Mouse (Mus musculus): Measurements from ENCODE around the gene Lmntd1. TPM values are rescaled to one million over a fixed set of nuclear protein-coding genes. Genes with fewer than 3 reads are reported as not detected.

Lmntd1 gene
- polyA plus RNA-seq, 1 experiment from 2014 or later, result 0.33 TPM

DNA sequence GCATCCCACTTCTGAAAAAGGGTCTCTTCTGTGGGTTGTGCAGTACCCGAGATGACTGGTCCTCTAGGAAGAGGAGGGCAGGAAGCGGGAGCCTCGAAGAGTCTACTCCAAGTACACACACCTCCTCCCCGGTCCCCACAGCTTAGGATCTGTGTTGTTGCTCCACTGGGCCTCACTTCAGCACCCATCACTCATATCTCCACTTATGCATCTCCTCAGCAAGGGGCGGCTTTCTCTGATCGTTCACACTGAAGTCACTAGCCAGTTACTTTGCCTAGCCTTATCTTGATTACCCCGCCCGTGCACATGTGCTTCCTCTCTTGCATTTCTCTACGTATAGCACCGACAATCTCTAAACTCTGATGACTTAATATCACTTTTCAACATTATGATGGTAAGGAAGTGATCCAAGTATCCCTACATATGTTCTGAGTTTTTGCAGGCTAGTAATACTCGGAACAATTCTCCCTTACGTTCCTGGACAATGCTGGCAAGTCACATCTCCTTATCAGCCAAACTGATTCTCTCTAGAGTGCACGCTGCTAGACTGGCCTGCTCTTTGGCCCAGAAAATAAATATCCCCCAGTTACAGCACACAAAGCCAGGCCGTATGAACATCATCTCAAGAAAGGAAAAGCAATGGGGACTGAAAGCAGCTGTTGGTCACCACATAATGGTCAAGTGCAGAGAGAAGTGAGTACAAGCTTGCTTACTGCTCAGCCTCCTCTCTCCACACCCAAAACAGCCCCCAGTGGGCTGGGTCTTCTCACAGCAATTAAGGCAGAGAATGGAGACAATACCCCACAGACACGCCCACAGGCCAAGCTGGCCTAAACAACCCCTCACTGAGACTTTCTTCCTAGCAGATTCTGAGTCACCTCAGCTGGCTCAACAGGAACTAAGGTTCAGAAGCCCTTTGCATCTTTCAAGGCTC lies 56.8 kb downstream of the Lmntd1 start:
- no peak overlapping the region for H3K27ac ChIP-seq (ENCODE audit: low read depth, low read length)
- no peaks in the 10 kb centered on the region for H3K4me1 ChIP-seq (replicated peaks; ENCODE audit: control insufficient read depth, insufficient read depth, low read length)
- no peak overlapping the region for H3K4me3 ChIP-seq (ENCODE audit: low read depth, low read length)
- 88% methylated on average over 15 of the region's 15 CpGs for WGBS
- H3K9ac ChIP-seq (ENCODE audit: low read length), result no peak overlapping the region
- H3K27me3 ChIP-seq (ENCODE audit: control insufficient read depth, insufficient read depth, low read length), result no peaks in the 10 kb centered on the region
- no peak for ATAC-seq (replicated peaks; ENCODE audit: low FRiP score)
- H3K4me2 ChIP-seq (ENCODE audit: low read depth, low read length, severe bottlenecking), result no peak overlapping the region
- DNase-seq (ENCODE audit: low spot score), result peak; percentile 46
- H3K36me3 ChIP-seq (ENCODE audit: control insufficient read depth, insufficient read depth, low read length), result no peaks in the 10 kb centered on the region
- no peaks in the 10 kb centered on the region for H3K9me3 ChIP-seq (ENCODE audit: control insufficient read depth, low read length)

GRCm38 (mm10) chr6:145553226-145553625 lies 60.9 kb downstream of the Lmntd1 start:
- H3K4me3 ChIP-seq (ENCODE audit: low read depth, low read length), result no peak overlapping the region
- H3K9me3 ChIP-seq (ENCODE audit: control insufficient read depth, low read length), result no peaks in the 10 kb centered on the region
- WGBS, result 76% methylated on average over 7 of the region's 7 CpGs
- no peak overlapping the region for H3K4me2 ChIP-seq (ENCODE audit: low read depth, low read length, severe bottlenecking)
- H3K4me1 ChIP-seq (replicated peaks; ENCODE audit: control insufficient read depth, insufficient read depth, low read length), result no peaks in the 10 kb centered on the region
- ATAC-seq (replicated peaks; ENCODE audit: low FRiP score), result no peak
- H3K36me3 ChIP-seq (ENCODE audit: control insufficient read depth, insufficient read depth, low read length), result no peaks in the 10 kb centered on the region
- no peak for DNase-seq (ENCODE audit: low spot score)
- no peaks in the 10 kb centered on the region for H3K27me3 ChIP-seq (ENCODE audit: control insufficient read depth, insufficient read depth, low read length)
- H3K9ac ChIP-seq (ENCODE audit: low read length), result no peak overlapping the region
- H3K27ac ChIP-seq (ENCODE audit: low read depth, low read length), result no peak overlapping the region

DNA sequence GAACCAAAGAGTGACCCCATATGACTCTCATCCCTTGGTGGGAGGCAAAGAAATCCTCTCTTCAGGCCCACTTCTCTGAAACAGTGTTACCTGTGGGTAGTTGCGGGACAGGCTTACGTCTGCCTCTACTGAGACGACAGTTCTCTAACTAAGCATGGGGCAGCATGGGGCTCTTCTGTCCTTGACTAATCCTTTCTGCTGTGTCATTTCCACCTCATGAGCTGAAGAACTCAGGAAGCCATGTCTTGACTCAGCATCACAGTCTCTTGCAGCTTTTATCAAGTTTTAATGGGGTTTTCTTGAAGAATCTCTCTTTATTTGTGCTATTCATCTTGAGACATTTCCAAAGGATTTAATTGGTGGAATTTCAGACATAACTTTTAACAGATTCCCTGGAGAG lies 61.3 kb downstream of the Lmntd1 start:
- H3K4me2 ChIP-seq (ENCODE audit: low read depth, low read length, severe bottlenecking), result no peak overlapping the region
- 93% methylated on average over 3 of the region's 3 CpGs for WGBS
- H3K4me3 ChIP-seq (ENCODE audit: low read depth, low read length), result no peak overlapping the region
- H3K9me3 ChIP-seq (ENCODE audit: control insufficient read depth, low read length), result no peaks in the 10 kb centered on the region
- DNase-seq (ENCODE audit: low spot score), result no peak
- no peak overlapping the region for H3K9ac ChIP-seq (ENCODE audit: low read length)
- H3K27ac ChIP-seq (ENCODE audit: low read depth, low read length), result no peak overlapping the region
- no peaks in the 10 kb centered on the region for H3K36me3 ChIP-seq (ENCODE audit: control insufficient read depth, insufficient read depth, low read length)
- ATAC-seq (replicated peaks; ENCODE audit: low FRiP score), result no peak
- no peaks in the 10 kb centered on the region for H3K27me3 ChIP-seq (ENCODE audit: control insufficient read depth, insufficient read depth, low read length)
- H3K4me1 ChIP-seq (replicated peaks; ENCODE audit: control insufficient read depth, insufficient read depth, low read length), result no peaks in the 10 kb centered on the region

GRCm38 (mm10) chr6:145550993-145551392 lies 63.1 kb downstream of the Lmntd1 start:
- WGBS, result 87% methylated on average over 5 of the region's 5 CpGs
- no peaks in the 10 kb centered on the region for H3K27me3 ChIP-seq (ENCODE audit: control insufficient read depth, insufficient read depth, low read length)
- ATAC-seq (replicated peaks; ENCODE audit: low FRiP score) (no peak), DNase-seq (ENCODE audit: low spot score) (no peak)
- H3K4me2 ChIP-seq (ENCODE audit: low read depth, low read length, severe bottlenecking), result no peak overlapping the region
- no peaks in the 10 kb centered on the region for H3K36me3 ChIP-seq (ENCODE audit: control insufficient read depth, insufficient read depth, low read length)
- H3K9ac ChIP-seq (ENCODE audit: low read length), result no peak overlapping the region
- no peak overlapping the region for H3K27ac ChIP-seq (ENCODE audit: low read depth, low read length)
- no peaks in the 10 kb centered on the region for H3K4me1 ChIP-seq (replicated peaks; ENCODE audit: control insufficient read depth, insufficient read depth, low read length)
- H3K9me3 ChIP-seq (ENCODE audit: control insufficient read depth, low read length), result no peaks in the 10 kb centered on the region
- no peak overlapping the region for H3K4me3 ChIP-seq (ENCODE audit: low read depth, low read length)

DNA sequence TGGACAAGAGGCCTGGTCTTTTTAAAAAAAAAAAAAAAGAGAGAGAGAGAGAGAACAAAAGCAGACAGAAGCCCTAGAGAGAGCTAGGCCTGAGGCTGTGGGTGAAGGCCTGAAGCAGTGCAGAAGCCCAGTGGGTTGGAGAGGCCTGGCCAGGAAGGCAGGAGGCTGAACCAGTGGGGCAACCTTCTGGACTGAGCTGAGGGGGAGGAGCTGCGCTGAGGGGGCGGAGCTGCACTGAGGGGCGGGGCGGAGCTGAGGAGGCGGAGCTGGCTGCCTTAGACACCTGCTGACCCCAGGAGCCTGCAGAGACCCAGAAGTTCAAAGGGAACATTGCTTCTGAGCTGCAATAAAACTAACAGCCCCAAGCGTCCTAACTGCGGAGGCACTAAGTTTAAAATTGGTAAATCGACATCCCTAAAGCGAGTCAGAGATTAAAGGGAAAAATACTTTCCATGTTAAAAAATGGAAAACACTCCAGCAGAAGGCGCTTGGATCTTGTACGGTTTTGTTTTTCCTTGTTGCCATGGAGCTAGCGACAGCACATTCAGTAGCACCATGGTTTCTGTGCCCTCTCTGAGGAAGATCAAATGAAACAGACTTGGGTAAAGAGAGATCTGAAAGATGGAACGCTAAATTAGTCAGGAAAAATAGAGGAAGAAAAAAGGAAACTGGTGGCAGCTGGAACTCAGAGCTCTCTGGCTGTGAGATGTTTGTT lies 68.0 kb downstream of the Lmntd1 start:
- Histone ChIP-seq H3K4me1 (replicated peaks; ENCODE audit: control insufficient read depth, insufficient read depth, low read length) (no peaks in the 10 kb centered on the region), H3K4me2 (ENCODE audit: low read depth, low read length, severe bottlenecking) (no peak overlapping the region), H3K9ac (ENCODE audit: low read length) (no peak overlapping the region), H3K9me3 (ENCODE audit: control insufficient read depth, low read length) (no peaks in the 10 kb centered on the region), H3K27me3 (ENCODE audit: control insufficient read depth, insufficient read depth, low read length) (no peaks in the 10 kb centered on the region), H3K27ac (ENCODE audit: low read depth, low read length) (no peak overlapping the region), H3K4me3 (ENCODE audit: low read depth, low read length) (no peak overlapping the region), H3K36me3 (ENCODE audit: control insufficient read depth, insufficient read depth, low read length) (no peaks in the 10 kb centered on the region)
- DNase-seq (ENCODE audit: low spot score), result peak; percentile 72
- WGBS, result 28% methylated on average over 13 of the region's 13 CpGs
- ATAC-seq (replicated peaks; ENCODE audit: low FRiP score), result peak; percentile 83

GRCm38 (mm10) chr6:145544838-145545237 lies 69.3 kb downstream of the Lmntd1 start:
- ATAC-seq (replicated peaks; ENCODE audit: low FRiP score), result 0 out of 2 replicates have a peak, but pooled peaks have one; percentile 32
- H3K27ac ChIP-seq (ENCODE audit: low read depth, low read length), result no peak overlapping the region
- 92% methylated on average over 2 of the region's 2 CpGs for WGBS

DNA sequence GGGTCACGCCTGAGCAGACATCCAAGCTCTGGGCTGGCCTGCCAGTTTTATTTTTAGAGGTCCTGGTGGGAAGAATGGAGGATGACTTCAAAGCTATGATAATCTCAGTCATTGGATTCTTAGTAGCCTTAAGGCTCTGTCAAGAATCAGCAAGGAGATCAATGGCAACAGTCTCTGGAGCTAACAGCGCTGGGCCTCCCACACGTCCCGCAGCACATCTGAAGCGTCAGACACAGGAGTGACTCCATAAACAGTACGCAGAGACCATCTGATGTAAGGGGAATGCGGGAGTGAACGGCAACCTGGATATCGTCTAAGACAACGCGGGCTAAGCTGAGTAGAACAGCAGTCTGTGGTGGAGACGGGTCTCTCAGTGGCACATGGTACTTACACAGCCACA lies 69.8 kb downstream of the Lmntd1 start:
- H3K4me1 ChIP-seq (replicated peaks; ENCODE audit: control insufficient read depth, insufficient read depth, low read length), result no peaks in the 10 kb centered on the region
- no peak overlapping the region for H3K9ac ChIP-seq (ENCODE audit: low read length)
- H3K4me2 ChIP-seq (ENCODE audit: low read depth, low read length, severe bottlenecking), result no peak overlapping the region
- H3K9me3 ChIP-seq (ENCODE audit: control insufficient read depth, low read length), result no peaks in the 10 kb centered on the region
- H3K27ac ChIP-seq (ENCODE audit: low read depth, low read length), result no peak overlapping the region
- no peaks in the 10 kb centered on the region for H3K36me3 ChIP-seq (ENCODE audit: control insufficient read depth, insufficient read depth, low read length)
- ATAC-seq (replicated peaks; ENCODE audit: low FRiP score) (no peak), DNase-seq (ENCODE audit: low spot score) (no peak)
- WGBS, result 91% methylated on average over 12 of the region's 12 CpGs
- H3K4me3 ChIP-seq (ENCODE audit: low read depth, low read length), result no peak overlapping the region
- H3K27me3 ChIP-seq (ENCODE audit: control insufficient read depth, insufficient read depth, low read length), result no peaks in the 10 kb centered on the region

More at GRCm38 (mm10) chr6:145544838-145545237, 69.3 kb downstream of the Lmntd1 start:
- Histone ChIP-seq H3K4me1 (replicated peaks; ENCODE audit: control insufficient read depth, insufficient read depth, low read length) (no peaks in the 10 kb centered on the region), H3K9ac (ENCODE audit: low read length) (no peak overlapping the region), H3K9me3 (ENCODE audit: control insufficient read depth, low read length) (no peaks in the 10 kb centered on the region), H3K36me3 (ENCODE audit: control insufficient read depth, insufficient read depth, low read length) (no peaks in the 10 kb centered on the region), H3K4me2 (ENCODE audit: low read depth, low read length, severe bottlenecking) (no peak overlapping the region), H3K4me3 (ENCODE audit: low read depth, low read length) (no peak overlapping the region), H3K27me3 (ENCODE audit: control insufficient read depth, insufficient read depth, low read length) (no peaks in the 10 kb centered on the region)
- peak; percentile 37 for DNase-seq (ENCODE audit: low spot score)

- H3K4me1 ChIP-seq (replicated peaks; ENCODE audit: control insufficient read depth, insufficient read depth, low read length), result no peaks in the 10 kb centered on the region
- DNase-seq (ENCODE audit: low spot score), result peak; percentile 45
- ATAC-seq (replicated peaks; ENCODE audit: low FRiP score), result no peak
- H3K9ac ChIP-seq (ENCODE audit: low read length), result no peak overlapping the region
- no peaks in the 10 kb centered on the region for H3K9me3 ChIP-seq (ENCODE audit: control insufficient read depth, low read length)
- no peak overlapping the region for H3K27ac ChIP-seq (ENCODE audit: low read depth, low read length)
- 64% methylated on average over 6 of the region's 6 CpGs for WGBS
- no peak overlapping the region for H3K4me3 ChIP-seq (ENCODE audit: low read depth, low read length)
- no peaks in the 10 kb centered on the region for H3K27me3 ChIP-seq (ENCODE audit: control insufficient read depth, insufficient read depth, low read length)
- H3K4me2 ChIP-seq (ENCODE audit: low read depth, low read length, severe bottlenecking), result no peak overlapping the region
- no peaks in the 10 kb centered on the region for H3K36me3 ChIP-seq (ENCODE audit: control insufficient read depth, insufficient read depth, low read length)
These were observed 74.6 kb downstream of the Lmntd1 start for GRCm38 (mm10) chr6:145539568-145539859.
